Mouse (Mus musculus): ENCODE results near the gene Sephs2.

The Sephs2 gene

DNA sequence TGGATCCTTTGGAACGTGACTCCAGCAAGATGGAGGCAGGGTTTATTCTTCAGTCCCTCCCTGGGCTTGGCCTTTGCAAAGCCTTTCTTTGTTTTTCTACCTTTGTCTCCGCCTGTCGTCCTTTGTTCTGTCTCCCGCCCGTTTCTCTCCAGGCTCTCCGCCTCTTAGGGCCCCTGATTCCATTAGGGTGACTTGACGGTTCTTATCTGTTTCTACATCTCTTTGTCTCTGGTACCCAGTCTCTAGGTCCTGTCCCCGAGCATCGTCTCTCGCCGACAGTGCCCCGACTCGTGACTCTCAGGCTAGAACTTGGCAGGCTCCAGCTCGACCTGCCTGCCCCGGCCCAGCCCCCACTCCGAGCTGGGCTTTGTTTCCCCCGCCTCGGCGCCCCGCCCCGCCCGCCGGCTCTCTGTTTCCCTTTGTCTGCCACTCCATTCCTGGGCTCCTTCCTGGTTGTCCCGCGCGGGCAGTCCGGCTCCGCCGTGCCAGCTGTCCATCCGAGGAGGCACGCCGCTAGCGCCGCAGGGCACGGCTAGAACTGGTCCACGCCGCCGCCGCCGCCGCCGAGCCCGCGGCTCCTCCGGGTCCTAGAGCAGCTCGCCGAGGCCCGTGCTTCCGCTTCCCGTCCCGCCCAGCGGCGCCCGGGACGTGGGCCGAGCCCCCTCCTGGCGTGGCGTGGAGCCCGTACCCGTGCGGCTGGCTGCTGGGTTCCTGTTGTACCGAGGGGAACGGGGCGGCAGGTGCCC is 41.1 kb downstream of the Sephs2 start, which contains the start of the genes Zfp553 and Sept1:
Gene Zfp553, plus strand, starts transcription at position 440 of the 746 bp plus-strand sequence.
Gene Sept1, minus strand, starts transcription at position 509 of the 746 bp plus-strand sequence.
- peak; percentile 76 to 82 for DNase-seq

DNA sequence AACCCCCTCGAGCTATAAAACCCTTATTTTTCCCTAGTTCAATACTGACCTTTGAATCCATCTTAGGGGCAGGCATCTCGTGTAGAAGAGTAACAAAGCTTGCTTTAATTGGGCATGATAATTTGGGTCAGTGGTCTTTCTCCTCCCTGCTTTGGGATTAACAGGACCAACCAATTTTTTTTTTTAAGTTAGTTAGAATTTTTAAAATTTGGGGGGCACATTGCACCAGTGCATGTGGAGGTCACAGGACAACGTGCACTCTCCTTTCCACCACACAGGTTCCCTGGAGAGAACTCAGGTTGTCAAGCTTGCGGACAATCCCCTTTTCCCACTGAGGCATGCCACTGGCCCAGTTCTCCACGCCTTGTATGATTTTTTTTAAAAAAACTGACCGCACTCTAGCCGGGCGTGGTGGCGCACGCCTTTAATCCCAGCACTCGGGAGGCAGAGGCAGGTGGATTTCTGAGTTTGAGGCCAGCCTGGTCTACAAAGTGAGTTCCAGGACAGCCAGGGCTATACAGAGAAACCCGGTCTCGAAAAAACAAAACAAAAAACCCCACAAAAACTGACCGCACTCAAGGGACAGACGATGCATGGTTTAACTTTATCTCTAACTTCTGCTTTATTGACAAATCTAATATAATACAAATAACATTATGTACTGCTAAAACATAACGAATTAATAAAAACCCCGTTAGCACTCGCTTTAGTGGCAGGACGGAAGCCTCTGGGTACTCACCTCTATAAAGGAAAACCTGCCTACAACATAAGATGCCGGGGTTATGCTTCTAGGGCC is 41.8 kb downstream of the Sephs2 start:
- no peak for DNase-seq

DNA sequence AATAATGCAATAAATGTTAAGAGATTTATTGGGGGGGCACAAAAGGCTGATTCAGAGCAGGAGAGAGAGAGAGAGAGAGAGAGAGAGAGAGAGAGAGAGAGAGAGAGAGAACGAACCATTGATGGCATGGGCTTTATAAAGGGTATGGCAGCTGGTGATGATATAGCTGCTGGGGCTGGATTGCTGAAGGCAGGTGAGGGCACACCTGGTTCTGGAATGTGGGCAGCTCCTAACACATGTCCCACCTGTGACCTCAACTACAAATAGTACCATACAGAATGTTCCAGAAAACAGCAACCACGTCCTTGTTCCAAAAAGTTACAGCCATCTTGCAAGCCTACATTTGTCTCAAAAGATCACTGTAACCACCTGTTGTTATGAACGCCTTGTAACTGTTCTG is 42.5 kb downstream of the Sephs2 start:
- DNase-seq: no peak

GRCm38 (mm10) chr7:127228615-127229303 is 45.1 kb downstream of the Sephs2 start:
- peak; percentile 69 to 80 for DNase-seq

GRCm38 (mm10) chr7:127225147-127225995 is 48.5 kb downstream of the Sephs2 start:
- DNase-seq: no peak

DNA sequence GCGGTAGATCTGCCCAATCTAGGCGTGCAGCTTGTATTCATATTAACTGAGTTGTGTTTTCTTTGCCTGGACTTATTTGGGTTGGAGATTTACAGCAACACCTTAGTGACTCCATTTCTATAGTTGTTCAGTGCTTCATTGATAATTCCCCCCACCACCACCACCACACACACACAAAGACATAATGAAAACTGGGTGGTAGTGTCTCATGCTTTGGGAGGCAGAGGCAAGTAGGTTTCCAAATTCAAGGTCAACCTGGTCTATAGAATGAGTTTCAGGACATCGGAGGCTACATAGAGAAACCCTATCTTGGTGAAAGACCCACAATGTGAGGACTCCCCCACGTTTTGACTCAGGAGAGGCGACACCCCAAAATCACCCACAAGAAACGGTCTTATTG is 49.2 kb downstream of the Sephs2 start:
- DNase-seq: no peak

- DNase-seq: no peak
These were observed 50.1 kb downstream of the Sephs2 start for GRCm38 (mm10) chr7:127223515-127224478.

- no peak for DNase-seq
These were observed 50.7 kb downstream of the Sephs2 start for GRCm38 (mm10) chr7:127223106-127223505.

Data from thymus, adult 18-20 months (tissue).